Mouse (Mus musculus): ENCODE measurements around the gene Slain2. TPM values are rescaled to one million over a fixed set of nuclear protein-coding genes. Genes with fewer than 3 reads are reported as not detected.
"Not testable (repeated sequence)": the region's sequence is repeated elsewhere in the genome, so short reads cannot be mapped to it uniquely, and the experiment has no call there.

Gene Slain2
- total RNA-seq, 2 experiments from 2014 or later, result 128 to 131 TPM

GRCm38 (mm10) chr5:72897998-72898397 lies 16.1 kb upstream of the Slain2 start:
- intact Hi-C loops (cut with DNase I), result loop anchor here (2.0 kb wide), 1 partner anchor 17 kb away; the partner anchor contains the start of gene Slain2
- DNase-seq, result no peak

DNA sequence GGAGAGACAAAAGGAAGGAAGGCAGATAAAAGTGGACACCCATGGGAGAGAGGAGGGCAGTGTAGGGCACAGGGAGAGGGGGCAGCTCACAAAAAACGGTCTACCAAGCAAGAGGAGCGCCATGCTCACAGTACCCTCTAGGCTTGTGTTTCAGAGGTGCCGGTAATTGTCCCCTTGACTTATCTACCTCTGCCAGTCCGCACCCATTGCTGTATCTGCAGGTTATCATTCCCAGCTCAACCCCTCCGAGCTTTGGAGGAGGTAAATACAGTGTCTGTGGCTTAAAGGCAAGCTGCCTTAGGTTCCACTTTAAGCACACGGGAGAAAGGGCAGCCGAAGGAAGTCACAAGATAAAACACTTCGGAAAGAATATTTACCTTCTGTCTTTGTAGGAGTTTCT lies 14.8 kb upstream of the Slain2 start:
- intact Hi-C loops (cut with DNase I), result no loop called here
- no peak for DNase-seq

DNA sequence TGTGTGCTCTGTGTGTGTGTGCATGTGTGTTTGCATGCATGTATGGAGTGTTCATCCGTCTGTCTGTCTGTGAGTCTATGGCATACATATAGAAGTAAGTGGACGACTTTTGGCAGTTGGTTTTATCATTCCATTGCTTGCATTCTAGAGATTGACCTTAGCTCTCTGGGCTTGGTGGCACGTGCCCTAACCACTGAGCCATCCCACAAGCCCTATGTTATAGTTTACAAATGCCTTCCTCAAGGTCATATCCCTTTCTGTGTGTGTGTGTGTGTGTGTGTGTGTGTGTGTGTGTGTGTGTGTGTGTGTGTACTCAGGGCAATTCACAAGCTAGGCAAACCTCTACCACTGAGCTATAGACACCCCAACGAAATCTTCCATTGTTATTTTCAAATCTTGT lies 12.2 kb upstream of the Slain2 start:
- DNase-seq, result no peak
- intact Hi-C loops (cut with DNase I), result no loop called here

- intact Hi-C loops (cut with DNase I), result no loop called here
- no peak for DNase-seq
Measured at GRCm38 (mm10) chr5:72902312-72902711, 11.8 kb upstream of the Slain2 start.

DNA sequence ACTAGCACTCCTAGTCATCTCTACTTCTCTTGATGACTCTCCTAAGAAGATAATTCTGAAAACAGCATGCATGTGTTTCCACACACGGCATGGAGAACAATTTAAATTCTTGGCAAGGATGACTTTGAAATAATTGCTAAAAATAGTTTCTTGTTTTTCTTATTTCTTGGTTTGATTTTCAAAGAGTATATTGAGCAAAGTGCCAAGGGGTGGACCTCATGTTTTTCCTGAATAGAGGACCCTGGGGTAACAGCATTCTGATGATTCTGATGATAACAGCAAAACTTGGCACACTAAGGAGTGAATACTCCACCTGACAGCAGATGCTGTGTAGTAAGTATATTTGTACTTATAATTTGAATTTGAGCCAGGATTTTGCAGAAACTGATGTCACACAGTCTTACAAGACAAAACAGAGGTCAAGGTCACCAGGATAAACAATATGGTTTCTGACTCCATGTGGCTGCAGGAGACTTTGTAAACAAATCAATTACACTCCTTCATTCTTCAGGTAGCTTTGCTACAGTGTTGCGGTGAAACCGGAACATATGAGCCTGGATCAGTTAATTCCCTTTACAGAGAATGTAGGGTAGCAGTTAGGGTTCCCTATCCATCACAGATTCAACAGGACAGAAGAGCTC lies 11.1 kb upstream of the Slain2 start:
- intact Hi-C loops (cut with DNase I), result no loop called here
- DNase-seq, result peak in 1 of 2 experiments; percentile 26

DNA sequence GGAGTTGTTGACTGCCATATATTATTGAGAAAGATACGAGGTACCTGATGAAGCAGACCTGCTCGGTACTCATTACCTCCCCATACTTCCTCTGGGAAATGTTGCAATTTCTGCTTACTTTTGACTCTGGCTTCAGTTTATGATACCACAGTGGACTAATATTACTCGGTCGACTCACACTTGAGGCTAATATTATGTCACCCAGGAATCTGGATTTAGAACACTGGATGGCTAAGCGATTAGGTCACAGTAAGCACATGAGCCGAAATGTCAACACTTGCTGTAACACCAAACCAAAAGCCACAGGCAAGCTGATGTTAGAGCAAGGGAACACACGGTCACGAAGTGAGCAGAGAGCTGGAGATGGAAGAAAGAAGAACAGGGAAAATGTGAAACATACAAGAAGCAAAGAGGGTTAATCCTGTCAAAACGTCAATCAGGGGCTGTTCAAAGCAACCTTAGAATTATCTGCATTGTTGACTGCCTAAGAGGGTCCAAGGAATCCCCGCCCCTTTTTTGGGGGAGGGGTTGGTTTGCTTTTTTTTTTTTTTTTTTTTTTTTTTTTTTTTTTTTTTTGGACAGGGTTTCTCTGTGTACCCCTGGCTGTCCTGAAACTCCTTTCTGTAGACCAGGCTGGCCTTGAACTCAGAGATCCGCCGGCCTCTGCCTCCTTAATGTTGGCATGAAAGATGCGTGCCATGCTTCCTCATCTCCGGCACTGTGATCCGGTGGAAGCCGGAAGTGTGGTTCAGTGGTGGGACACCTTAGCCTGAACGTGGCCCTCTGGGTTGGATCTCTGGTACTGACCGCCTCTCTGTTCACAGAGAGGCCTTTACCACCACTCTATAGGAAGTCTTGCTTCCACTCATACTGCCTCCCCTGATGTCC lies 9.0 kb upstream of the Slain2 start:
- intact Hi-C loops (cut with DNase I), result loop anchor here (1.0 kb wide), 1 partner anchor 8 kb away; no protein-coding TSS in a partner anchor
- DNase-seq, result peak; percentile 77 to 84

- intact Hi-C loops (cut with DNase I), result no loop called here
- DNase-seq, result no peak
Measured at GRCm38 (mm10) chr5:72907402-72907801, 6.7 kb upstream of the Slain2 start.

GRCm38 (mm10) chr5:72908324-72908936 lies 5.7 kb upstream of the Slain2 start:
- intact Hi-C loops (cut with DNase I), result no loop called here
- DNase-seq, result no peak

- intact Hi-C loops (cut with DNase I), result no loop called here
- no peak for DNase-seq
Measured at GRCm38 (mm10) chr5:72909363-72909762, 4.7 kb upstream of the Slain2 start.

- intact Hi-C loops (cut with DNase I), result no loop called here
- no peak for DNase-seq
Measured at GRCm38 (mm10) chr5:72910373-72910772, 3.7 kb upstream of the Slain2 start.

GRCm38 (mm10) chr5:72911284-72911683 lies 2.8 kb upstream of the Slain2 start:
- no peak for DNase-seq
- intact Hi-C loops (cut with DNase I), result no loop called here

GRCm38 (mm10) chr5:72914633-72915561 lies 793 bp downstream of the Slain2 start:
- intact Hi-C loops (cut with DNase I), result loop anchor here (2.0 kb wide), 1 partner anchor 18 kb away; no protein-coding TSS in a partner anchor
- peak; percentile 54 for DNase-seq

DNA sequence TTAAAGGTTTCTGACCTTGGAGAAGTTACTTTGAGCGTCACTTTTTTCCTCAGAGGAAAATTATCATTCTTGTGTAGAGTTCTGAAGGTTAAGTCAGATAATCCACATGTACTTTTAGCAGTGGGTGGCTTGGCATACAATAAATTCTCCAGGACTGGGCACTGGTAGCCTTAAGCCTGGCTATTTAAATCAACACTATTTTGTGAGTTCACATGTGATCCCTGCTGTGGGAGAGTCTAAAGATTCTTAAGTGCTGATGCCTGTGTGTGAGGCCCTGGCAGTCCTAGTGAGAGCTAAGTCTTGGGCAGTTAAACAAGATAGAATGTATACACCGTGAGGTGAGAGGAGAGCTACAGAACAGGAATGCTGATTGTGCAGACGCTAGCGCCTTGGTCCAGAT lies 1.9 kb downstream of the Slain2 start:
- intact Hi-C loops (cut with DNase I), result no loop called here

GRCm38 (mm10) chr5:72916851-72917250 lies 2.7 kb downstream of the Slain2 start:
- intact Hi-C loops (cut with DNase I), result no loop called here
- DNase-seq, result no peak

More for the DNA sequence above, 1.9 kb downstream of the Slain2 start:
- no peak for DNase-seq

DNA sequence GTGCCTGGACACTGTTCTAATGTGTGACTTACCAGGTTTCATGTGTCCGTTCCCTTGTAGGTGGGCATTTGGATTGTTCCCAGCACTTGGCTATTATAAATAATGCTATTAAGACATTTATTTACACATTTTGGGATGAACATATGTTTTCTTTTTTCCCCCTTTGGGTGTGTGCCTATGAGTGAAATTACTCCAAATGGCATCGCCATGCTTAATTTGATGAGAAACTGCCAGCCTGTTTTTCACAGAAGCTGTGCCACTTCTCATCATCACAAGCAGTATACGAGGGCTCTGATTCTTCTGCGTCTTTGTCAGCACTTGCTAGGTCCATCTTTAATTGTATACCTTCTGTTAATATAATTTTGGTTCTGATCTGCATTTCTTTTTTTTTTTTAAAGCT lies 6.3 kb downstream of the Slain2 start:
- no peak for DNase-seq
- intact Hi-C loops (cut with DNase I), result no loop called here

GRCm38 (mm10) chr5:72921171-72921570 lies 7.1 kb downstream of the Slain2 start:
- intact Hi-C loops (cut with DNase I), result no loop called here

DNA sequence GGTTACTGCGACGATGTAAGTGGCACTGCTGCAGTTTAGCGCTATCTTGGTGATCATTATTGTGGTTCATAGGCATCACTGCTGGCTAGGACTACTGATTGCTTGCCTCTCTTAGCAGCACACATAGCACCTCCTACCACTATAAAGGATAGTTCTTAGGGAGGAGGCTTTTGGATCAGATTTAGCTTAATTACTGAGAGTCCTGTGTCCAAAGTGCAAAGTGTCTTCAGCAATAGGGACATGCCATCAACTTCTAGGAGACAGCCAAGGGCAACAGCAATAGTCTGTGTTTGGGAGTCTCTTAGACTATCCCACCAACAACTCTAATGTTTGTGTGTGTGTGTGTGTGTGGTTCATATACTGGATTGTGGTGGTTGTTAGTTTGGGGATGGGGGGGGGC lies 8.7 kb downstream of the Slain2 start:
- DNase-seq, result no peak
- intact Hi-C loops (cut with DNase I), result no loop called here

More at GRCm38 (mm10) chr5:72921171-72921570, 7.1 kb downstream of the Slain2 start:
- DNase-seq, result no peak

DNA sequence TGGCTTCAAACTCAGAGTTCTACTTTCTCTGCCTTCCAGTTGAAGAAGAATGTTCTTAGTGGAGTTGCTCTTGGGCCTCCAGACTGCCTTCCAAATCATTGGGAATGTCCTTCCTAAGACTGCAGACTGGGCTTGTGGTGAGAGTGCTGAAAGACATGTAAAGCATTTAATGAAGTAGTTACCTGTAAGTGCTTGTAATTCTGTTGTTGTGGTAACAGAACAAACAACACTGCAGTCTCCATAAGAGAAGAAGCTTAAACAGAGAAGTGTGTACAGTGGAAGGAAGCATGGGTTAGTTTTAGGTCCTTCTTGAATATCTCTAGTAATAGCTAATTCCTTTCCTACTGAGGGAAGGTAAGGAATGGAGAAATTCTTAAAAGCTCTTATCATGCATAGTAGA lies 13.0 kb downstream of the Slain2 start:
- intact Hi-C loops (cut with DNase I), result no loop called here
- DNase-seq, result no peak

- DNase-seq, result no peak
Measured at GRCm38 (mm10) chr5:72933026-72933675, 19.0 kb downstream of the Slain2 start.

GRCm38 (mm10) chr5:72938421-72938820 lies 24.3 kb downstream of the Slain2 start:
- intact Hi-C loops (cut with DNase I), result not testable (repeated sequence)

More at GRCm38 (mm10) chr5:72933026-72933675, 19.0 kb downstream of the Slain2 start:
- intact Hi-C loops (cut with DNase I), result no loop called here

More at GRCm38 (mm10) chr5:72938421-72938820, 24.3 kb downstream of the Slain2 start:
- not testable (repeated sequence) for DNase-seq

Measured in heart, postnatal 10 days (tissue).